Mouse (Mus musculus) cortical plate, adult 2 months (tissue): ENCODE data around the gene Maml3.

ENCODE experiments used
- CTCF ChIP-seq: fragments of 200-500 bp; IDR thresholded peaks from 2 replicates; pipeline ENCODE4 v1.5.1; 2011; ENCODE audit warnings: mild to moderate bottlenecking, control low read depth, low read length; ENCODE audit not compliant: insufficient read depth; ENCODE audit errors: extremely low read depth
- POLR2A ChIP-seq: fragments of 200-500 bp; IDR thresholded peaks from 2 replicates; pipeline ENCODE4 v1.6.1; 2011; ENCODE audit warnings: mild to moderate bottlenecking, low read length, control low read depth; ENCODE audit not compliant: insufficient read depth; ENCODE audit errors: extremely low read depth

DNA sequence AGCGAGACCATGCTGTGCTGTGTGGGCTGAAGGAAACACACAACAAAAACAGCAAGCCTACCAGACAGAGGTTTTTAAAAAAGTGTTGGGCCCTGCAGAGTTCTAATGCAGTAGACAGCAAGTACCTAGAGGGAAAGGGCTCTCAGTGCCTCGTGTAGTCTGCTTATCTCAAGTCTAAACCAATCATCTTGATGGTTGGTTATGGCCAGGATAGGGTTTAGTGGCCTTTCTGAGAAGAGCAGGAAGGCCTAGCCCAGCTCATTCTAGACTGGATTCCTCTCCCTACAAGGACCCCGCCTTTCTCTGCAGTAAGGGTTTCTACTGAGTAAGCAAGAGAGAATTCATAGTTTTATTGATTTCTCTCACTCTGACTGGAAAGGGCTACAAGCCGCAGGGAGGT lies 61.0 kb downstream of the Maml3 start:
- TF ChIP-seq POLR2A (no peak), CTCF (no peak)
